Mouse (Mus musculus): ENCODE results near the gene Cox6b1. TPM values are rescaled to one million over a fixed set of nuclear protein-coding genes. Genes with fewer than 3 reads are reported as not detected.

Gene Cox6b1
- total RNA-seq, 2 experiments from 2014 or later: 4,137 to 4,381 TPM

GRCm38 (mm10) chr7:30612654-30613402 lies 13.1 kb downstream of the Cox6b1 start, which contains the start of gene Upk1a:
Gene Upk1a (minus strand): TSS chr7:30612847.
- no peak for DNase-seq
- intact Hi-C loops (cut with DNase I): loop anchor here (1.0 to 5.0 kb wide), 2 partner anchors 24 to 241 kb away; no protein-coding TSS in a partner anchor

GRCm38 (mm10) chr7:30610043-30610442 lies 15.9 kb downstream of the Cox6b1 start:
- DNase-seq: peak; percentile 69 to 83
- intact Hi-C loops (cut with DNase I): loop anchor here (5.0 kb wide), 1 partner anchor 238 kb away; no protein-coding TSS in a partner anchor

DNA sequence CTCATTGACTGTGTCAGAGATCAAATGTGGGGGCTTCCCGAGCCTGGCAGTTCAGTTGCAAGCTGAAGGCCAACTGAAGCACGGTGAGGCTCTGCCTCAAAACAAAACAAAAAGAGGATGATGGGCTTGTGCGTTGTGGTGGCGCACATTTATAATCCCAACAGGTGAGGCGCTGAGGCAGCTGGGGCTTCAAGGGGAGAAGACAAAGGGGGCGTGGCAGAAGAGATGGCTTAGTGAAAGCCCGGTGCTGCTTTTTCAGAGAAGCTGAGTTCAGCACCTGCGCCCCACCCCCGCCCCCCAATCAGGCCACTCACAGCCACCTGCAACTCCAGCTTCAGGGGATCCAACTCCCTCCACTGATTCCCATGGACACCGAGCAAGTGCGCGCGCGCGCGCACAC lies 17.5 kb downstream of the Cox6b1 start:
- no peak for DNase-seq
- intact Hi-C loops (cut with DNase I): loop anchor here (1.0 to 5.0 kb wide), 2 partner anchors 19 to 116 kb away; partner anchors contain the start of gene Prodh2

DNA sequence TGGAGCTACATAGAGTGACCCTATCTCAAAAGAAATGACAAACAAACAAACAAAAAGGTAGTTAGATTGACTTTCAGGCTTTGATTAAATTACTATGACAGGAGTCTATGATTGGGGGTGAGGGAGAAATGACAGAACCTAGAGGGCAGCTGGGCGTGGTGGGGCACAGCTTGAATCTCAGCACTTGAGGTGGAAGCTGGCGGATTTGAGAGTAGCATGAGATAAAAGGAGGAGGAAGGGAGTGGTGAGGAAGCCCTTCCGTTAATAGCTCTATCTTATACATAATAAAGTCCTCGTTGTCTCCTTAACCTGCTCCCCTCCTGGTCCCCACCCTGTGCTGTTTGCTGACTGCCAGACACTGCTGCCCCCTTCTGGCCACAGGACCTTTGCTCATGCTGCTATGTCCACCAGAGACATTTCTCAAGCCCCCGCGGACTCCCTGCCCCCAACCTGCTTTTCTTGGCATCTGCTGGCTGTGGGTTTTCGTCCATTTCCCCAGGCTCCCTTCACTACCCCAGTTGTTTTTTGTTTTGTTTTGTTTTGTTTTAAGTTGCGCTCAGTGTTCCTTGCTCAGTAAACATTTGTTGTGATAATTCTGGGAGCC lies 18.1 kb downstream of the Cox6b1 start:
- intact Hi-C loops (cut with DNase I): loop anchor here (1.0 to 5.0 kb wide), 2 partner anchors 19 to 116 kb away; partner anchors contain the start of gene Prodh2
- peak; percentile 58 to 68 for DNase-seq

- no peak for DNase-seq
- intact Hi-C loops (cut with DNase I): loop anchor here (5.0 kb wide), 1 partner anchor 113 kb away; the partner anchor contains the start of gene Prodh2
Observed at GRCm38 (mm10) chr7:30604944-30605343, 21.0 kb downstream of the Cox6b1 start.

- no peak for DNase-seq
- intact Hi-C loops (cut with DNase I): no loop called here
Observed at GRCm38 (mm10) chr7:30604424-30604823, 21.5 kb downstream of the Cox6b1 start.

GRCm38 (mm10) chr7:30602583-30602982 lies 23.4 kb downstream of the Cox6b1 start:
- DNase-seq: no peak

GRCm38 (mm10) chr7:30600651-30601050 lies 25.3 kb downstream of the Cox6b1 start:
- intact Hi-C loops (cut with DNase I): no loop called here
- no peak for DNase-seq

More at GRCm38 (mm10) chr7:30602583-30602982, 23.4 kb downstream of the Cox6b1 start:
- intact Hi-C loops (cut with DNase I): no loop called here

DNA sequence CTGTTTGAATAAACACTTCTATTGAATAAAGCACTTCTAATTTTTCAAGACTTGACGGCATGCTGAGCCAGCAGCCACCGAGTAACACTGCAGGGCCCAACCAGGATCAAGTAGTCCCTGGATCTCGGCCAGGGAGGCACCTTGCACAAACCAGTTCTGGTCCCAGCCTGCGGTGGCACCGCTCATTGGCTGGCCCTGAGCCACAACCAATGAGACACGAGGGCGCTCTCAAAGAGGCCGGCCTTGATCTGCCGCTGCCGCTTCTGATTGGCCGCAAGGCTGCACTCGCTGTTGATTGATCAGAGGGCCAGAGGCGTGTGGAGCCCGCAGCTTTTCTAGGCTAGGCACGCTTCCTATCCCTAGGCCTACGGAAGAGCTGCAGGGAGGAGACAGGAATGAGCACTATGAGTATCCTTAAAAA lies 26.0 kb downstream of the Cox6b1 start:
- peak; percentile 93 for DNase-seq

DNA sequence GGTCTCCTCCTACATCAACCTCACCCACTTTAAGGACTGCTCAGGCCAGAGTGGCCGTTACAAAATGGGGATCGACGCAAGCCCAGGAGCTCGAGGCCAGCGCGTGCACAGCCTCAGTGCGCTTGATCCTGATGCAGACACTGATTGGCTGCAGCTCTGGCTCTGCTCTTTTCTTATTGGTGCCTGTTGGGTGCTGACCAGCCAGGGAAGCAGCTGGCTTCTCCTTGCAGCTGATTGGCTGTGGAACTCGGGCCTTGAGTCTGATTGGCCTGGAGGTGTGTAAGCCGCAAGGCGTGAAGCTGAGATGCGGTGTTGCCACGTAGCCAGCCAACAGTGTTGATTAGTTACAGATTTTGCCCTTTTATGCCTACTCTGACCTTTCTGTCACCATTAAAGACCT lies 27.2 kb downstream of the Cox6b1 start, which contains the start of gene Zbtb32:
Gene Zbtb32 (minus strand): TSS at position 124 of the 400 bp plus-strand sequence.
- DNase-seq: no peak
- intact Hi-C loops (cut with DNase I): loop anchor here (10.0 kb wide), 1 partner anchor 366 kb away; no protein-coding TSS in a partner anchor

More for the DNA sequence above, 26.0 kb downstream of the Cox6b1 start:
- intact Hi-C loops (cut with DNase I): loop anchor here (10.0 kb wide), 1 partner anchor 365 kb away; no protein-coding TSS in a partner anchor

DNA sequence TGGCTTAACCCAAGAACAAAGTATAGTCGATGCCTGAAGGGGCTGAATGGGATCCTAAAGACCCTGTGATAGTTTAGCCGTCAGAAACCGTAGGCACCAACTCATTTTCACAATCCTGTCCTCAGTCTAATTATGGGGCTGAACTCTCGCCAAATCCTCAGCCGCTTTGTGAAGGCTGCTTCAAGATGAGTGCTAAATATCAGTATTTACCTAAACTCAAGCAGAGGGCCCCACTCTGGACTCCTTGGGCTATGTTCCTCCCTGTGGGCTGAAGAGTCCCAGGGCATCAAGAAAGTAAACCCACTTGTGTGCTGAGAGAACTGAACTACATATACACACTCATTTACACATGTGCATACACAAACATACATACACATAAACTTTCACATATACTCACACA lies 29.1 kb downstream of the Cox6b1 start:
- DNase-seq: no peak
- intact Hi-C loops (cut with DNase I): loop anchor here (10.0 kb wide), 1 partner anchor 368 kb away; no protein-coding TSS in a partner anchor

GRCm38 (mm10) chr7:30596093-30596492 lies 29.9 kb downstream of the Cox6b1 start:
- intact Hi-C loops (cut with DNase I): loop anchor here (10.0 kb wide), 1 partner anchor 369 kb away; no protein-coding TSS in a partner anchor
- no peak for DNase-seq

- no peak for DNase-seq
- intact Hi-C loops (cut with DNase I): loop anchor here (5.0 to 10.0 kb wide), 2 partner anchors 308 to 370 kb away; no protein-coding TSS in a partner anchor
Observed at GRCm38 (mm10) chr7:30594510-30595024, 31.4 kb downstream of the Cox6b1 start.

- intact Hi-C loops (cut with DNase I): loop anchor here (5.0 to 10.0 kb wide), 2 partner anchors 308 to 371 kb away; no protein-coding TSS in a partner anchor
- DNase-seq: no peak
Observed at GRCm38 (mm10) chr7:30593579-30594509, 32.1 kb downstream of the Cox6b1 start.

DNA sequence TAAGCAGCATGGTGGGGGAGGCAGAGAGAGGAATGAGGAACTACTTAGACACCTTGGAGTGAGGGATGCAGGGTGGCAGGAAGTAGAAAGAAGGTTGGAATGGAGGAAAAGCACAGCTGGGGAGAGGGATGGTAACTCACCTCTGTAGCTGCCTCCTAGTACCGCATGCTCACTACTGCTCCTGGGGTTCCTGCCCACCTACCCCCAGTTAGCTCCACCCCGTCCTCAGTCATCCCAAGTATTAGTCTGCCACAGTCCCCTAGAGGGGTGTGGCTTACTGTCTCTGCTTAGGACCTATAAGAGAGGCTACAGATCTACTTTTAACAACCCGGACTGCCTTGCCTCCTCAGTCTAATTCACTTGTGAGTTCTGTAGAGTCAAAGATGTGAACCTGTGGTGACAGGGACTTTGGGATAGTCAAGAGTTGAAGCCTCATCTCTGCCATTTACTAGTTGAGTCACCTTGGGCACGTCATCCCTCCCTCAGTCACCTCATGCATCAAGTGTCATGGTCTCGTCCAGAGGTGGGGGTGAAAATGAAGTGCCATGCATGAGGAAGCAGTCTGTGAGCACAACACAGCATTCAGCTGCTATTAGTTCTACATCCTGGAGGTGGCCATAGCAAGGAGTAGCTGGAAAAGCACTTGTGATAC lies 33.1 kb downstream of the Cox6b1 start:
- DNase-seq: no peak
- intact Hi-C loops (cut with DNase I): loop anchor here (5.0 to 10.0 kb wide), 2 partner anchors 309 to 372 kb away; no protein-coding TSS in a partner anchor

- intact Hi-C loops (cut with DNase I): loop anchor here (5.0 to 10.0 kb wide), 2 partner anchors 311 to 373 kb away; no protein-coding TSS in a partner anchor
Observed at GRCm38 (mm10) chr7:30591605-30591951, 34.4 kb downstream of the Cox6b1 start.

DNA sequence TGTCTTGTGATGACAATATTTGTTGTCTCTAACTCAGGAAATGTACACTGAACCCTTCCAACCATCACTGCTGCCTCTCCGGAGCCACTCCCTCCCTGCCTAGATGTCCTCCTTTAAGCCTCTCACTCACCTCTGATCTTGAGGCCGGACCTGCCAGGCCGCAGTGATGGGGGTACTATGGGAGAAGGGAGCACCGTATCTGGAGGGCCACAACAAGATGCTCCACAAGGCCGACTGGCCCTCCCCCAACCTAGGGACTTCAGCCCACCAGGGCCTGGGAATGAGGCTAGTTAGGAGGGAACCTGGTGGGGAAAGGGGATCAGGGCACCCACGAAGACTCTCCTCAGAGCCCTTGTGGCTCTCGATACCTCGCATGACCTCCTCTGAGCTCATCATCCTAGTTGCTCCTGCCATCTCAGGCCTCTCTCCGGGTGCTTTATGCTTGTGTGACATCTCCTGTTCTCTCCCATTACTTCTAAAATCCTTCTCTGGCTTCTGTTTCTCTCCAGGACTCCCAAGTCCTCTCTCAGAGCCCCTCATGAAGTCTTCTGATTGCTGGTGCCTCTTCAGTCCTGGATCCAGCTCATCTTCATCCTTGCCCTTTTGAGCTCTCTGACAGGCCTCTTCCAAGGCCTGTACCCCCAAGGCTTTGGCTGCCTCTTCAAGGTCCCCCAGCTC lies 34.9 kb downstream of the Cox6b1 start:
- no peak for DNase-seq
- intact Hi-C loops (cut with DNase I): loop anchor here (5.0 to 10.0 kb wide), 2 partner anchors 311 to 374 kb away; no protein-coding TSS in a partner anchor

More at GRCm38 (mm10) chr7:30591605-30591951, 34.4 kb downstream of the Cox6b1 start:
- DNase-seq: no peak

Measured in heart, postnatal 10 days (tissue).